Mouse (Mus musculus) cerebellum, postnatal 25 days (tissue): Measurements from ENCODE around the gene Bnipl.

Experiments
- DNase-seq, 2 experiments: peaks; one replicate each; pipeline ENCODE4 v3.0.0; 2021; ENCODE audit warnings: mixed read lengths in 2 of 2

Gene Bnipl

GRCm38 (mm10) chr3:95250783-95251424 lies at the start of gene Bnipl:
Gene Bnipl (minus strand): TSS chr3:95251193.
- DNase-seq = peak in 1 of 2 experiments; percentile 44

- no peak for DNase-seq
Measured at GRCm38 (mm10) chr3:95298018-95298417, 47.0 kb upstream of the Bnipl start.

- DNase-seq = peak; percentile 57 to 68
Measured at GRCm38 (mm10) chr3:95296103-95296469, 45.1 kb upstream of the Bnipl start.

GRCm38 (mm10) chr3:95295321-95296102 lies 44.5 kb upstream of the Bnipl start:
- DNase-seq = no peak

GRCm38 (mm10) chr3:95294718-95295117 lies 43.7 kb upstream of the Bnipl start:
- no peak for DNase-seq

GRCm38 (mm10) chr3:95294316-95294715 lies 43.3 kb upstream of the Bnipl start:
- no peak for DNase-seq

- DNase-seq = no peak
Measured at GRCm38 (mm10) chr3:95293537-95293936, 42.5 kb upstream of the Bnipl start.

- no peak for DNase-seq
Measured at GRCm38 (mm10) chr3:95292899-95293298, 41.9 kb upstream of the Bnipl start.

- no peak for DNase-seq
Measured at GRCm38 (mm10) chr3:95291041-95291440, 40.0 kb upstream of the Bnipl start.

GRCm38 (mm10) chr3:95290156-95290555 lies 39.2 kb upstream of the Bnipl start:
- no peak for DNase-seq

GRCm38 (mm10) chr3:95289419-95289818 lies 38.4 kb upstream of the Bnipl start:
- DNase-seq = peak; percentile 88

- DNase-seq = no peak
Measured at GRCm38 (mm10) chr3:95287541-95287940, 36.5 kb upstream of the Bnipl start.

- no peak for DNase-seq
Measured at GRCm38 (mm10) chr3:95286510-95286909, 35.5 kb upstream of the Bnipl start.

- DNase-seq = no peak
Measured at GRCm38 (mm10) chr3:95286011-95286410, 35.0 kb upstream of the Bnipl start.

GRCm38 (mm10) chr3:95285390-95285789 lies 34.4 kb upstream of the Bnipl start:
- no peak for DNase-seq

GRCm38 (mm10) chr3:95284501-95285281 lies 33.7 kb upstream of the Bnipl start:
- DNase-seq = no peak

- no peak for DNase-seq
Measured at GRCm38 (mm10) chr3:95284062-95284461, 33.1 kb upstream of the Bnipl start.

GRCm38 (mm10) chr3:95283589-95283941 lies 32.6 kb upstream of the Bnipl start:
- DNase-seq = no peak

GRCm38 (mm10) chr3:95282865-95283588 lies 32.0 kb upstream of the Bnipl start:
- peak; percentile 87 to 88 for DNase-seq

- DNase-seq = peak in 1 of 2 experiments; percentile 65
Measured at GRCm38 (mm10) chr3:95282381-95282864, 31.4 kb upstream of the Bnipl start.

GRCm38 (mm10) chr3:95281216-95282126 lies 30.5 kb upstream of the Bnipl start, which contains the start of the genes Mindy1 and Prune1:
Gene Mindy1 (plus strand): TSS chr3:95281345.
Gene Prune1 (minus strand): TSS chr3:95282076.
- DNase-seq = peak; percentile 99 to 100
